Mouse (Mus musculus) ES-Bruce4 (cell line): Measurements from ENCODE around the gene Lars2. TPM values are rescaled to one million over a fixed set of nuclear protein-coding genes. Genes with fewer than 3 reads are reported as not detected.

Source experiments
- H3K27ac ChIP-seq: 2 replicates; pipeline ENCODE4 v1.5.1; 2012; ENCODE audit warnings: low read length, inconsistent platforms; ENCODE audit not compliant: insufficient read depth
- H3K27me3 ChIP-seq: 2 replicates; pipeline ENCODE4 v1.6.1; 2012; ENCODE audit warnings: mild to moderate bottlenecking, low read length, inconsistent platforms; ENCODE audit not compliant: control insufficient read depth, poor library complexity, insufficient read depth, severe bottlenecking
- H3K36me3 ChIP-seq: 2 replicates; pipeline ENCODE4 v1.6.1; 2012; ENCODE audit warnings: inconsistent platforms, mild to moderate bottlenecking, low read length, moderate library complexity; ENCODE audit not compliant: control insufficient read depth, poor library complexity, insufficient read depth, severe bottlenecking
- H3K4me1 ChIP-seq: one replicate; pipeline ENCODE4 v1.8.1; 2011; ENCODE audit warnings: low read length; ENCODE audit not compliant: control insufficient read depth, insufficient read depth
- H3K4me3 ChIP-seq: 2 replicates; pipeline ENCODE4 v1.5.1; 2011; ENCODE audit warnings: low read depth, mild to moderate bottlenecking, low read length
- H3K9ac ChIP-seq: 2 replicates; pipeline ENCODE4 v1.6.1; 2012; ENCODE audit warnings: low read depth, mild to moderate bottlenecking, inconsistent platforms; ENCODE audit not compliant: poor library complexity, severe bottlenecking
- H3K9me3 ChIP-seq: replicated peaks from 2 replicates; pipeline ENCODE4 v1.6.1; 2012; ENCODE audit warnings: mild to moderate bottlenecking, low read length, inconsistent platforms; ENCODE audit not compliant: control insufficient read depth, poor library complexity, insufficient read depth, severe bottlenecking
- CTCF ChIP-seq: IDR thresholded peaks from one replicate; pipeline ENCODE4 v1.8.1; 2011; ENCODE audit warnings: low read depth, low read length
- EP300 ChIP-seq: IDR thresholded peaks from 2 replicates; pipeline ENCODE4 v1.6.1; 2011; ENCODE audit warnings: low read depth, low read length; ENCODE audit not compliant: insufficient read depth
- POLR2A ChIP-seq: IDR thresholded peaks from one replicate; pipeline ENCODE4 v1.8.1; 2011; ENCODE audit warnings: low read length; ENCODE audit not compliant: insufficient read depth
- polyA plus RNA-seq: library from polyadenylated mRNA; stranded (reverse); fragments of >200 nt; gene quantifications from 2 replicates; pipeline ENCODE4 v1.2.4, GENCODE M21; 2011; ENCODE audit warnings: low read depth; ENCODE audit not compliant: missing spikeins, insufficient read depth, insufficient read length

Lars2 gene
- polyA plus RNA-seq, 1 experiment: 6,627 TPM

DNA sequence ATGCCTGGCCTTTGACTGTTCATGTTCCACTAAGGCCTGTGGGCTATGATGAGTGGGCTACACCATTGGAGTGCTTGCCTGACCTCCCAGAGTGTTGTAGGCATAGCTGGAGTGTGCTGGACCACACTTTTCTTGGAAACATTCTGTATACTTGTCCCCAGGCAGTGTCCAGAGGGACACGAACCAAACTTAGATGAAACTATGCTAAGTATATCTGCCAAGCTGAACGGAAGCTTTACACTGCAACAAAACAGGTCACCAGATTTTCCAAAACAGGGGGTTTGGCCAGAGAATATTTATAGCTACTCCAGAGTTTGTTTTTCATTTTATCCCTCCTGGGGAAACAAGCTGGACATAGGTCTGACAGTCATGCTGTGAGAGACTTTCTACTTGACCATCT lies 122.3 kb downstream of the Lars2 start:
- no peaks in the 10 kb centered on the region for H3K4me1 ChIP-seq
- H3K27me3 ChIP-seq: no peaks in the 10 kb centered on the region
- no peak overlapping the region for H3K4me3 ChIP-seq
- no peaks in the 10 kb centered on the region for H3K36me3 ChIP-seq
- TF ChIP-seq CTCF (no peak), POLR2A (no peak), EP300 (no peak)
- no peak overlapping the region for H3K27ac ChIP-seq
- H3K9ac ChIP-seq: no peak overlapping the region
- H3K9me3 ChIP-seq: no peaks in the 10 kb centered on the region

DNA sequence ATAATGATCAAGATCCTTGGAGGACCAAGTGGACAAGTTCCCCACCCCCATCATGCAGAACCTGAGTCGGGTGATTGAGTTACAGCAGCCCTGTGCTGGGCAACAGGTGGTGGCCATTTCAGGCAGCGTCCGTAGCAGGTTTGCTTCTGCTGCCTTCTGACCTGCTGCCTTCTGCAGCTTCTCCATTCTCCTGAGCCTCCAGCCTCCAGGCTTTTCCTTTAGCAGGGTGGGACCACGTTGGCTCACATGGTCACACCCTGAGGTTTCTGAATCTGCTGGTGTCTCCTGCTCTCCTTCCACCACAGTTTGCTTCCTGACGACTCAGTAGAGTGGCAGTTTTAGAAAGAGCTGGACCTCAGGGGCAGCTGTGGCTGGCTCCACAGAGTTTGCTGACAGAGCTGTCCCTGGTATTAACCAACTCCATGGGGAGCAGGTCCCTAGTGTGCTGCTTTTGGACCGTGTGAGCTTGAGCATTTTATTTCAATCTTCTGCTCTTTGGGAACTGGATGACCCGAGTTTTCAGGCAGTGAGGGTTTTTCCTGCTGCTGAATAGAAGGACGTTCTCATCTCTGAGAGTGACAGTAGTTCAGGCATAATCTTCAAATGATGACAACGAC lies 123.1 kb downstream of the Lars2 start:
- H3K4me1 ChIP-seq: no peaks in the 10 kb centered on the region
- H3K9me3 ChIP-seq: no peaks in the 10 kb centered on the region
- TF ChIP-seq POLR2A: no peak
- no peak for TF ChIP-seq CTCF
- no peak for TF ChIP-seq EP300
- no peak overlapping the region for H3K4me3 ChIP-seq
- no peak overlapping the region for H3K9ac ChIP-seq
- no peaks in the 10 kb centered on the region for H3K27me3 ChIP-seq
- no peak overlapping the region for H3K27ac ChIP-seq
- no peaks in the 10 kb centered on the region for H3K36me3 ChIP-seq

DNA sequence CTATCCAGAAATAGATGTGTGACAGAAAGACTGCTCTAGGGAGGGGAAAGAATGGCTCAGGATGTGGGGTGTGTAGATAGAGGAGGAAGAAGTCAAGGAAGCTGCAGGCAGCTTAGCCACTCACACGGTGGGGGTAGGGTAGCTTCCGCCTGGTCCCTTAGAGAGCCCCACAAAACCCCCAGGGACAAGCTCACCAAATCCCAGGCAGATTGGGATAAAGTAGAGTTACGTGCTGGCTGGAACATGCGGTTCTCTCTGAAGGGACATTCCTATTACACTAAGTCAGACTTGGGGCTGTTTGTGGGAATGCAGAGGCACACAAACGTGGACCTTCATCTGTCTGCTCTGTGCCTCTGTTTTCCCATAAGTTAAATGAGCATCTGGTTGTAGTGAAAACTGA lies 124.2 kb downstream of the Lars2 start:
- TF ChIP-seq CTCF: no peak
- TF ChIP-seq POLR2A: no peak
- no peak for TF ChIP-seq EP300
- Histone ChIP-seq H3K36me3 (no peaks in the 10 kb centered on the region), H3K4me1 (no peaks in the 10 kb centered on the region), H3K4me3 (no peak overlapping the region), H3K9me3 (no peaks in the 10 kb centered on the region), H3K27ac (no peak overlapping the region), H3K9ac (no peak overlapping the region), H3K27me3 (no peaks in the 10 kb centered on the region)

DNA sequence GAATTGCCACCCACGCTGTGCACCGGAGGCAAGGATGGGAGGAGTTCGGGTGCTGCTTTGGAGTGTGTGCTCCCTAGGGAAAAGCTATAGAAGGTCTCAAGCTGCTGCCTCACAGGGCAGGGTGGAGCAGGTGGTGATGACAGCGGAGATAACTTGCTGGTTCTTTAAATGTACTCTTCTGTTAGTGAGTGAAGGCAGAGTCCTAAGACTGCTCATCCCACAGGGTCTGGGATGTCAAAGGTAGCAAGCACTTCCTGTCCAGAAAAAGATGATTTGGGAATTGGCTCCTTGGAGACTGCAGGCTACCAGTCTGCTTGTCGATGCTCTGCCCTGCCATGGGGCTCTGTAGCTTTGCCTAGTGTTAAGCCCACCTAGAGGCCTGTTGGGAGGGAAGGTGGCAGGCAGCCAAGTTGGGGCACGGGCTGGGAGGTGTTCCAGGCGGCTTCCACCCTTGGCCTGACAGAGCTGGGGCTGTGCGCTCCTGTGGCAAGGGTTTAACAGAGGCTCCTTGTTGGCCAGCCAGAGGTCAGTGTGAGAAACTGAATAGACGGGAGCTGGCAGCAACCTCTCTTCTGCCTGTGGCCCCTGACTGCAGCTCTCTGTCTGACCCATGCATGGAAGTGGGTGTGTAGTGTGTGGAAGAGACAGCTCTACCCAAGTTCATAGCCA lies 125.3 kb downstream of the Lars2 start:
- H3K9me3 ChIP-seq: no peaks in the 10 kb centered on the region
- H3K27ac ChIP-seq: no peak overlapping the region
- H3K9ac ChIP-seq: no peak overlapping the region
- H3K36me3 ChIP-seq: no peaks in the 10 kb centered on the region
- no peaks in the 10 kb centered on the region for H3K4me1 ChIP-seq
- TF ChIP-seq CTCF (no peak), EP300 (no peak), POLR2A (no peak)
- H3K27me3 ChIP-seq: no peaks in the 10 kb centered on the region
- no peak overlapping the region for H3K4me3 ChIP-seq

DNA sequence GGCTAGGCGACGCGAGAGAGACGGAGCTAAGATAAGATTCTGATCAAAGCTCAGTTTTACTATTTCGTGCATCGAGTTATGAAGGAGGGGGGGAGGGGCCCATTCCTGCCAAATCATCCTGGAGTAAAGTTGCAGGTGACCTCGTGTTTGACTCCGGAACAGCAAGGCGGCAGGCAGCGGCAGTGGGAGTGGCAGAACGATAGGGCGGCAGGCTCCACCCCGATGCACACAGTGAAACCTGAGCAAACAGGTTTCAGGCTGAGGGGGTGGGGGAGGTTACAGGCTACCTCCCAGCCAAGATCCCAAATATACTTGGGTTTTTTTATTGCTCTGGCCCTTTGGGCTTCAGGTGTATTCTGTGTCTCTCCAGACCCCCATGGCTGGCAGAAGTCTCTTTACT lies 129.9 kb downstream of the Lars2 start:
- peak; percentile 77; the same call in 1 of the 2 replicates for TF ChIP-seq EP300
- no peak for TF ChIP-seq CTCF
- H3K9ac ChIP-seq: 0 out of 2 replicates have a peak overlapping the region, but pooled peaks have one; percentile 40
- H3K27me3 ChIP-seq: no peaks in the 10 kb centered on the region
- H3K36me3 ChIP-seq: no peaks in the 10 kb centered on the region
- no peaks in the 10 kb centered on the region for H3K9me3 ChIP-seq
- H3K4me1 ChIP-seq: peaks cover 3% of the 10 kb centered on the region
- peak overlapping the region; percentile 63 for H3K4me3 ChIP-seq
- no peak overlapping the region for H3K27ac ChIP-seq

DNA sequence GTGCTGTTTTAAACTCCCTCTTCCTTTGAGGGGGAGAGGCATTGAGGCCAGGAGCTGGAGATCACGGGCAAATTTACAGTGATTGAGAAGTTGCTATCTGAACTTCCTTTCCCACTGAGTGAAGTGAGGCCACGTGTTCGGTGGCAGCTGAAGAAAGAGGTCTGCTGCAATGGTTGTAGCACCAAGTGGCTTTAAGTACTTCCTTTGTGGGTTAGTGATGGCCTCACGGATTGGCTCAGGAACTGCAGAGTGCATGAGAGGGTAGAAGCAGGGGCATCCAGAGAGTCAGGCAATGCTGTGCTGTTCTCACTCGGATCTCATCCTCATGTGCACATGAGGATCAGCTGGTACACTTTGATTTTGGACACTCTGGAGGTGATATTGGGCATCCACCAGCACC lies 131.2 kb downstream of the Lars2 start:
- H3K27me3 ChIP-seq: no peaks in the 10 kb centered on the region
- no peak overlapping the region for H3K27ac ChIP-seq
- TF ChIP-seq POLR2A: no peak
- TF ChIP-seq CTCF: no peak
- TF ChIP-seq EP300: no peak
- H3K9ac ChIP-seq: no peak overlapping the region
- no peak overlapping the region for H3K4me3 ChIP-seq
- H3K36me3 ChIP-seq: no peaks in the 10 kb centered on the region
- H3K4me1 ChIP-seq: peaks cover 3% of the 10 kb centered on the region
- H3K9me3 ChIP-seq: no peaks in the 10 kb centered on the region
